Mouse (Mus musculus) megakaryocyte, embryonic 14.5 days (primary cell): ENCODE data around the gene Fam89b. TPM values are rescaled to one million over a fixed set of nuclear protein-coding genes. Genes with fewer than 3 reads are reported as not detected.

Source experiments
- H3K27me3 ChIP-seq: replicated peaks from 2 replicates; pipeline ENCODE3; 2012; ENCODE audit warnings: inconsistent platforms
- H3K36me3 ChIP-seq: replicated peaks from 2 replicates; pipeline ENCODE3; 2012; ENCODE audit warnings: low read length, inconsistent platforms, mixed read lengths
- H3K4me1 ChIP-seq: 2 replicates; pipeline ENCODE4 v1.6.1; 2012; ENCODE audit warnings: inconsistent platforms
- H3K4me3 ChIP-seq: replicated peaks from 2 replicates; pipeline ENCODE3; 2012; ENCODE audit warnings: moderate library complexity, mild to moderate bottlenecking, inconsistent platforms
- H3K9me3 ChIP-seq: 2 replicates; pipeline ENCODE4 v1.6.1; 2012; ENCODE audit warnings: inconsistent platforms
- FLI1 ChIP-seq: IDR thresholded peaks from 2 replicates; pipeline ENCODE4 v1.6.1; 2012; ENCODE audit warnings: low read length, inconsistent platforms, mixed read lengths
- GATA1 ChIP-seq: IDR thresholded peaks from 3 replicates; pipeline ENCODE4 v1.6.1; 2012; ENCODE audit warnings: mixed read lengths, low read length, inconsistent platforms, borderline replicate concordance
- polyA plus RNA-seq: library from polyadenylated mRNA; stranded (reverse); fragments of >175 nt; gene quantifications from 2 replicates; pipeline ENCODE4 v1.2.3, GENCODE M21; 2012; ENCODE audit warnings: low replicate concordance; ENCODE audit not compliant: insufficient read depth

Fam89b gene
- polyA plus RNA-seq, 1 experiment, result 173 TPM

DNA sequence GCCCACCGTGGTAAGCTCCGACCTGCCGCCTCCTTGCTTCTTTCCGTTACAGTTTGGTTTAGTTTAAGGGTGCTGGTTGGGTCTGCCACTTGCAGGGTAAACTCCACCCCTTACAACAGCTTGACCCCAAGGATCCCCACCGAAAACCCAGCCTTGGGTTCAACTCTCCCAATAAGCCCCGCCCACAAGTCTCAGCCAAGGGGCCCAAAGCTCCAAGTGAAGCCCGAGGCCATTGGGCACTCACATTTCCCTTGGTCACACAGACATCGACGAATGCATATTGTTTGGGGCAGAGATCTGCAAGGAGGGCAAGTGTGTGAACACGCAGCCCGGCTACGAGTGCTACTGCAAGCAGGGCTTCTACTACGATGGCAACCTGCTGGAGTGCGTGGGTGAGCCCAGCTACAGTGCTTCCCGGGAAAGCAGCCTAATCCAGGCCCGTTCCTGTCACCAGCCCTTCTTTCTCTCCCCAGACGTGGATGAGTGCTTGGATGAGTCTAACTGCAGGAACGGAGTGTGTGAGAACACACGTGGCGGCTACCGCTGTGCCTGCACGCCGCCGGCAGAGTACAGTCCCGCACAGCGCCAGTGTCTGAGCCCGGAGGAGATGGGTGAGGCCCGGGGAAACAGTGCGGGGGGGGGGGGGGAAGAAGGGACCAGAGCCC is 27.0 kb upstream of the Fam89b start:
- peaks cover 7% of the 10 kb centered on the region for H3K4me1 ChIP-seq
- H3K27me3 ChIP-seq, result peaks cover 42% of the 10 kb centered on the region
- H3K36me3 ChIP-seq, result peaks cover 51% of the 10 kb centered on the region
- H3K9me3 ChIP-seq, result no peaks in the 10 kb centered on the region
- TF ChIP-seq GATA1, result no peak
- TF ChIP-seq FLI1, result no peak
- no peak overlapping the region for H3K4me3 ChIP-seq

GRCm38 (mm10) chr19:5751742-5752141 is 22.3 kb upstream of the Fam89b start:
- no peaks in the 10 kb centered on the region for H3K9me3 ChIP-seq

GRCm38 (mm10) chr19:5750951-5751350 is 21.5 kb upstream of the Fam89b start:
- TF ChIP-seq GATA1, result no peak
- TF ChIP-seq FLI1, result no peak
- peak overlapping the region; percentile 46 for H3K4me3 ChIP-seq
- no peaks in the 10 kb centered on the region for H3K36me3 ChIP-seq
- H3K4me1 ChIP-seq, result peaks cover 36% of the 10 kb centered on the region
- H3K27me3 ChIP-seq, result peaks cover 88% of the 10 kb centered on the region
- no peaks in the 10 kb centered on the region for H3K9me3 ChIP-seq

More at GRCm38 (mm10) chr19:5751742-5752141, 22.3 kb upstream of the Fam89b start:
- peak overlapping the region; percentile 66 for H3K4me3 ChIP-seq
- peaks cover 4% of the 10 kb centered on the region for H3K36me3 ChIP-seq
- H3K4me1 ChIP-seq, result peaks cover 28% of the 10 kb centered on the region
- TF ChIP-seq GATA1 (no peak), FLI1 (no peak)
- H3K27me3 ChIP-seq, result peaks cover 87% of the 10 kb centered on the region

DNA sequence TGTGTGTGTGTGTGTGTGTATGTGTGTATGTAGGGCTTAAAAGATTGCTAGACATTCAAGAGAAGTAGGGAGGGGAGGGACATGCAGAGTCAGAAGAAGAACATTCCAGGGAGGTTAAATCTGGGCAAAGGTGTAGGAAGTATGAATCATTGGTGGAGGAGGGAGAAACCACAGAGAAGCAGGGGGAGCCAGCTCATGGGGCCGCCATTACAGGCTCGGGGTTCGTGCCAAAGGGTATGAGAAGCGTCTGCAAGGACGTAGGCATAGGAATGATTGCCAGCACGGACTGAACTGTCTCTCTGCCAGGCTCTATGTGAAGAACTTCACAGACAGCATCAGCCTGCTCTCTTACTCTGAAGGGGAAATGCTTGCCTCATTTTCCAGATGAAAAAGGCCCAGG is 20.0 kb upstream of the Fam89b start:
- H3K9me3 ChIP-seq, result no peaks in the 10 kb centered on the region
- peaks cover 43% of the 10 kb centered on the region for H3K4me1 ChIP-seq
- H3K4me3 ChIP-seq, result no peak overlapping the region
- no peak for TF ChIP-seq GATA1
- TF ChIP-seq FLI1, result no peak
- H3K36me3 ChIP-seq, result no peaks in the 10 kb centered on the region
- peaks cover 89% of the 10 kb centered on the region for H3K27me3 ChIP-seq

DNA sequence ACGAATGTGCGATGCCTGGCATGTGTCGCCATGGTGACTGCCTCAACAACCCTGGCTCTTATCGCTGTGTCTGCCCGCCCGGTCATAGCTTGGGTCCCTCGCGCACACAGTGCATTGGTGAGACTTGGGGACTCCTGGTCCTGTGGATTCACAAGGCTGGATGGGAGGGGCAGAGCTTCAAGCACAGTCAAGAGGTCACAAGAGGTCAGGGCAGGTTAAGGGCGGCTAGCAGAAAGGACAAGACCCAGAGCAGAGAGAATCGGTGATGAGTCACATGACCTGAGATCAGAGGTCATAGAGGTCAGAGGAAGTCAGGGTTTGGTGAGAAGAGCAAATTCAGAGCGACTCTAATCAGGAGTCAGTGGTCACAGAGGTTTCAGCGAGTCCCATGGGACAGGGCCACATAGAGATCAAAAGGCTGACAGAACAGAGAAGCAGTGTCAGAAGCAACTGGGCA is 17.5 kb upstream of the Fam89b start:
- TF ChIP-seq FLI1, result no peak
- Histone ChIP-seq H3K27me3 (peaks cover 96% of the 10 kb centered on the region), H3K4me3 (no peak overlapping the region), H3K4me1 (peaks cover 59% of the 10 kb centered on the region), H3K9me3 (no peaks in the 10 kb centered on the region), H3K36me3 (no peaks in the 10 kb centered on the region)

DNA sequence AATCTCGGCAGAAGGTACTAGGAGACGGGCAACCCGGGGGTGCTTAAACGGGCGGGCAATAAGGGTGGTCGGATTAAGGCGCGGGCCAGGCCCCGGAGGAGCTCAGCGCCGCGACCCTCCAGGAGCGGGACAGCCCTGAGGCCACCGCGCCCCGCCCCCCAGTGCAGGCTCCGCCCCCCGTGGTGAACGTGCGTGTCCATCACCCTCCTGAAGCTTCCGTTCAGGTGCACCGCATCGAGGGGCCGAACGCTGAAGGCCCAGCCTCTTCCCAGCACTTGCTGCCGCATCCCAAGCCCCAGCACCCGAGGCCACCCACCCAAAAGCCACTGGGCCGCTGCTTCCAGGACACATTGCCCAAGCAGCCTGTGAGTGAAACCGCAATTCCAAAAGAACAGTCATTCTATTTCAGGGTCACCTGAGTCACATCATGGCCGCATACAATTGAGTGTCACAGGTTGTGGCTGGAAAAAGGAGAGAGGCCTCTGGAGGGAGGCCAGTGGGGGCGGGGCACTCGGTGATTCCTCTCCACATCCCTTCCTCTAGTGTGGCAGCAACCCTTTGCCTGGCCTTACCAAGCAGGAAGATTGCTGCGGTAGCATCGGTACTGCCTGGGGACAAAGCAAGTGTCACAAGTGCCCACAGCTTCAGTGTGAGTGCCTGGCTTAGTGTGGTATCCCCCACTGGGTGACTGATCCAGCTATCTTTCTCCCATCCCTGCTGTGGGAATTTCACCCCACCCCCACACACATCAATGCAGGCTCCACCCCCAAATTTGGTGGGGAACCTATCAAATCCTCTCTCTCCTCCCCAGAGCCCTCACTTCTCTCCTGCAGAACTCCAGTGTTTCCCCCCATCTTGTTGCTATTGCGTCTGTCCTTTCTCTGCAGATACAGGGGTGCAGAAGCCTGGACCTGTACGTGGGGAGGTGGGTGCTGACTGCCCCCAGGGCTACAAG is 16.6 kb upstream of the Fam89b start:
- no peak overlapping the region for H3K4me3 ChIP-seq
- no peaks in the 10 kb centered on the region for H3K9me3 ChIP-seq
- peaks cover 58% of the 10 kb centered on the region for H3K4me1 ChIP-seq
- peaks cover 97% of the 10 kb centered on the region for H3K27me3 ChIP-seq
- H3K36me3 ChIP-seq, result no peaks in the 10 kb centered on the region
- TF ChIP-seq GATA1 (no peak), FLI1 (no peak)

DNA sequence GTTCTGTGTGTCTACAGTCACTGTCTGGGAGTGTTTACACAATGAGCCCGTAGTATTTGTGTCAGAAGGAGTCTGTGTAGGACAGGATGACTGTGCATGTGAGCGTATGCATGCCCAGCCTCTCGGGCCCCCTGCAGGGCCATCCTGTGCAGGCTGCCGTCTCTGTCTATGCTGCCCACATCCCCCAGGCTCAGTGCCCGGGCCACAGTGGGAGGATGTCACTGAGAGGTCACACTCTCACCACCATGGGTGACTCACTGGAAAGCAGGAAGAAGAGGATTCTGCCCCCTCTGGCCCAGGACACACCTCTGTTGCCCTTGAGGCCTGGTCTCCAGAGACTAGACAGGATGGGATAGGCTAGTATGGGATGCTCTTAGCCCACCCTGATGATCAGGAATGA is 14.1 kb upstream of the Fam89b start:
- Histone ChIP-seq H3K4me3 (peak overlapping the region; percentile 34), H3K27me3 (peaks cover 97% of the 10 kb centered on the region), H3K36me3 (no peaks in the 10 kb centered on the region), H3K4me1 (peaks cover 54% of the 10 kb centered on the region), H3K9me3 (no peaks in the 10 kb centered on the region)
- no peak for TF ChIP-seq FLI1
- TF ChIP-seq GATA1, result no peak

GRCm38 (mm10) chr19:5742241-5742641 is 12.8 kb upstream of the Fam89b start:
- peak overlapping the region; percentile 90 for H3K4me3 ChIP-seq
- H3K9me3 ChIP-seq, result no peaks in the 10 kb centered on the region
- TF ChIP-seq FLI1, result no peak
- peaks cover 91% of the 10 kb centered on the region for H3K27me3 ChIP-seq
- no peaks in the 10 kb centered on the region for H3K36me3 ChIP-seq
- H3K4me1 ChIP-seq, result peaks cover 51% of the 10 kb centered on the region

DNA sequence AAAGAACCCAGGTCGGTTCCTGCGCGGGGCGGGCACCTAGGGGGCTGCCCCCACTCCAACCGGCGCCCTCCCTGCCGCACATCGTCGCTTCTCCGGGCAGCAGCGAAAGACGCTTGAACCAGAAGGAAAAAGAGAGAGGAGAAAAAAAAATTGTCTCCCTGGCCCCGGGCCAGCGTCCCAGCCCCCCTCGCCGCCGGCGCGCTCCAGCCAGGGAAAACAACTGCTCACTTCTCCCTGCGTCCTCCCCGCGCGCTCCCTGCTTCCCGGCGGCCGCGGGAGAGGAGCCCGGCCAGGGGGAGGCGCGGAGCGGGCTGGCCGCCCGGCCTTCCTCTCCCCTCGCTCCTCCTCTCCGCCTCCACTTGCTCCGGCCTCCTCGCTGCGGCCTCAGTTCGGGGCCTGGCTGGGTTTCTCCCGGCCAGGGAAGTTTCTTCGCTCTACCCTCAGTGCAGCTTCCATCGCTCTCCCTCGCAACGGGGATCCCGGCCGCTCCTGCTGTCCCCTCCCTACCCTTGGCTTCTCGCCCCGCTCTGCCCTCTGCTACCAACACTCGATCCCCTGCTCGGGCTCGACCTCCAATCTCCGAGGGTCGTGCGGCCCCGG is 12.3 kb upstream of the Fam89b start:
- H3K36me3 ChIP-seq, result no peaks in the 10 kb centered on the region
- peaks cover 46% of the 10 kb centered on the region for H3K4me1 ChIP-seq
- peak overlapping the region; percentile 90 for H3K4me3 ChIP-seq
- TF ChIP-seq FLI1 (no peak), GATA1 (no peak)
- peaks cover 91% of the 10 kb centered on the region for H3K27me3 ChIP-seq
- no peaks in the 10 kb centered on the region for H3K9me3 ChIP-seq
